Mouse (Mus musculus) lung, postnatal 0 days (tissue): ENCODE data around the gene Hcn2.

Source experiments
- CTCF ChIP-seq: IDR thresholded peaks from 2 replicates; pipeline ENCODE4 v1.5.1; 2016; ENCODE audit warnings: antibody characterized with exemption, mild to moderate bottlenecking
- EP300 ChIP-seq: IDR thresholded peaks from 2 replicates; pipeline ENCODE4 v1.6.1; 2016; ENCODE audit warnings: antibody characterized with exemption, mild to moderate bottlenecking, control low read depth

DNA sequence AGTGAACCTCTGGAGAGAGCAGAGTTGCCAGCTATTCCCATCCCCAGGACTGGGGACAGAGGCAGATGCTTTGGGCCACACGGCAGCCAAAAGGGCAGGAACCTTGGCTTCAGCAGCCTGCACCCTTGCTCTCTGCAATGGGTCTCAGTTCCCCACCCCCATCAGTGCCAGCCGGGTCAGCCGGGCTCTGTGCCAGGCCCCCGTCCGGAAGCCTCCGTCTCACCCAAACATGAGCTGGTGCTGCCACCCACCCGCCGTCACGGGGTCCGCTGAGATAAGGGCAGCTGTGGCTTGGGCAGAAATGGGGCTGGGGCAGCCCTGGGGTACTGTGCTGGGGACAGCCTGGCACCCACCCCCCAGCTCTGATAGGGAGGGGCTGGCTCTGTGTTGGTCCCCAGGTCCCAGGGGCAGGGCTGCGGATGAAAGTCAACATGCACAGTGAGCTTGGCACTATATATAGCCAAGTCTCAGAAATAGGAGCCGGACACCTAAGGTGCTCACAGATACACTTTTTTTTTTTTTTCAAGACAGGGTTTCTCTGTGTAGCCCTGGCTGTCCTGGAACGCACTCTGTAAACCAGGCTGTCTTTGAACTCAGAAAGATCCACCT, 13.0 kb downstream of the Hcn2 start:
- TF ChIP-seq EP300 (no peak), CTCF (no peak)
